Mouse (Mus musculus): ENCODE measurements around the gene Cnbp. TPM values are rescaled to one million over a fixed set of nuclear protein-coding genes. Genes with fewer than 3 reads are reported as not detected.
A peak's percentile ranks its signal among the peaks of the same experiment; 100 is the strongest.

Cnbp gene
- total and polyA plus RNA-seq, 2 experiments = 165 to 286 TPM

DNA sequence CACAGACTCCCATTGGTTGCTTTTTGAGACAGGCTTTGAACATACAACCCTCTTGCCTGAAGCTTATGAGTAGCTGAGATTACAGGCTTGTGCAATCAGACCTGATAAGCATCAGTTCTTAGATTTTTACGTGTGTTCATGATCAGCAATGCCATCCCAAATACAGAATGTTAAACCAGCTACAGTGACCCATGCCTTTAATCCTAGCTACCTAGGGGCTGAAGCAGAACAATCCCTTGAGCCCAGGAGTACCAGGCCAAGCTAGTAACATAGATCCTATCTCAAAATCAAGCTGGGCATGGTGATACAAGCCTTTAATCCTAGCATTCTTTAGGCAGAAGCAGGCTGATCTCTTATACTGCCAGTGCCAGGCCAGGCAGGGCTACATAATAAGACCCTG lies 46.9 kb downstream of the Cnbp start:
- Histone ChIP-seq H3K4me1 (ENCODE audit: control insufficient read depth, insufficient read depth, low read length) (peaks cover 40% of the 10 kb centered on the region), H3K4me3 (ENCODE audit: insufficient read depth, low read depth, low read length) (no peak overlapping the region), H3K79me2 (ENCODE audit: control insufficient read depth, insufficient read depth, low read length) (peaks cover 57% of the 10 kb centered on the region), H3K36me3 (ENCODE audit: control insufficient read depth, insufficient read depth, low read length) (peaks cover 11% of the 10 kb centered on the region; the same call in 1 of the 2 replicates), H3K27ac (replicated peaks; ENCODE audit: insufficient read depth, low read depth, low read length) (no peak overlapping the region), H3K9ac (ENCODE audit: low read depth, low read length) (no peak overlapping the region), H3K27me3 (ENCODE audit: control insufficient read depth, insufficient read depth, low read length) (no peaks in the 10 kb centered on the region)
- DNase-seq (ENCODE audit: extremely low read depth, low read depth, low spot score) = no peak
- 13% methylated on average over 1 of the region's 1 CpGs for WGBS
- no peak for TF ChIP-seq CTCF (IDR thresholded peaks at IDR 0.05; ENCODE audit: low read depth, low read length)
- no peak for TF ChIP-seq POLR2A (IDR thresholded peaks at IDR 0.05; ENCODE audit: extremely low read depth, insufficient read depth, low read length)

DNA sequence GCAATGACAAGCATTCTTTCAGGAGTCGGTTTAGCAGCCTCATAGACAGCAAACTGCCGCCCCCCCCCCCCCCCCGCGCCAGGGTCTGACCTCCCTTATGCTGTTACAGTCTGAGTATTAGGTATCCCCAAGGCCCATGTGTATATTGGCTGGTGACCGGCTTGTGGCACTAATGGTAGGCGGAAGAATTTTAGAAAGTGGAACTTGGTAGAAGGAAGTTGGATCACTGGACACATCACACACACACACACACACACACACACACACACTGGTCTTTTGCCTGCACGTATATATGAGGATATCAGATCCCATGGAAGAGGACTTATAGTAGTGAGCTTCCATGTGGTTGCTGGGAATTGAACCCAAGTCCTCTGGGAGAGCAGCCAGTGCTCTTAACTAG lies 48.4 kb downstream of the Cnbp start:
- Histone ChIP-seq H3K27me3 (ENCODE audit: control insufficient read depth, insufficient read depth, low read length) (no peaks in the 10 kb centered on the region), H3K4me3 (ENCODE audit: insufficient read depth, low read depth, low read length) (no peak overlapping the region), H3K36me3 (ENCODE audit: control insufficient read depth, insufficient read depth, low read length) (peaks cover 11% of the 10 kb centered on the region; the same call in 1 of the 2 replicates), H3K27ac (replicated peaks; ENCODE audit: insufficient read depth, low read depth, low read length) (no peak overlapping the region), H3K9ac (ENCODE audit: low read depth, low read length) (no peak overlapping the region), H3K4me1 (ENCODE audit: control insufficient read depth, insufficient read depth, low read length) (peaks cover 49% of the 10 kb centered on the region), H3K79me2 (ENCODE audit: control insufficient read depth, insufficient read depth, low read length) (peaks cover 56% of the 10 kb centered on the region)
- no peak for TF ChIP-seq POLR2A (IDR thresholded peaks at IDR 0.05; ENCODE audit: extremely low read depth, insufficient read depth, low read length)
- TF ChIP-seq CTCF (IDR thresholded peaks at IDR 0.05; ENCODE audit: low read depth, low read length) = no peak
- 81% methylated on average over 7 of the region's 7 CpGs for WGBS
- no peak for DNase-seq (ENCODE audit: extremely low read depth, low read depth, low spot score)

DNA sequence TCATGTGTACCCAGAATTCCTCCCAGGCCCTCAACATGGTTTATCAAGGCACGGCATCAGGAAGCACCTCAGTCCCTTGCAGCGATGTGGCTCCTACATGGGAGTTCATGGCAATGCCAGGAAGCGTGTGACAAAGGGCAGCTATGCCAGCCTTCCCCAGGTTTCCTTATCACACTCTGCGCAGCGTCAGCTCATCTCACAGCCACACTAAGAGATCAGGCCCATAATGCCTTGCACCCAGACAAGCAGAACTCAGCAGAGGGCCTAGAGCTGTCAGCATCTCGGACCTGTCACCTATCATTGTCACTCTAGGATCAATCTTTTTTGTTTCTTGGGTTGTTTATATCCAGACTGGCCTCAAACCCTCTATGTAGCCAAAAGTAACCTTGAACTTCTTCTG lies 51.3 kb downstream of the Cnbp start:
- Histone ChIP-seq H3K27ac (replicated peaks; ENCODE audit: insufficient read depth, low read depth, low read length) (no peak overlapping the region), H3K36me3 (ENCODE audit: control insufficient read depth, insufficient read depth, low read length) (peaks cover 8% of the 10 kb centered on the region; the same call in 1 of the 2 replicates), H3K9ac (ENCODE audit: low read depth, low read length) (no peak overlapping the region), H3K27me3 (ENCODE audit: control insufficient read depth, insufficient read depth, low read length) (no peaks in the 10 kb centered on the region), H3K79me2 (ENCODE audit: control insufficient read depth, insufficient read depth, low read length) (peaks cover 43% of the 10 kb centered on the region), H3K4me1 (ENCODE audit: control insufficient read depth, insufficient read depth, low read length) (peaks cover 44% of the 10 kb centered on the region), H3K4me3 (ENCODE audit: insufficient read depth, low read depth, low read length) (no peak overlapping the region)
- no peak for DNase-seq (ENCODE audit: extremely low read depth, low read depth, low spot score)
- TF ChIP-seq POLR2A (IDR thresholded peaks at IDR 0.05; ENCODE audit: extremely low read depth, insufficient read depth, low read length) = no peak
- 77% methylated on average over 6 of the region's 6 CpGs for WGBS

DNA sequence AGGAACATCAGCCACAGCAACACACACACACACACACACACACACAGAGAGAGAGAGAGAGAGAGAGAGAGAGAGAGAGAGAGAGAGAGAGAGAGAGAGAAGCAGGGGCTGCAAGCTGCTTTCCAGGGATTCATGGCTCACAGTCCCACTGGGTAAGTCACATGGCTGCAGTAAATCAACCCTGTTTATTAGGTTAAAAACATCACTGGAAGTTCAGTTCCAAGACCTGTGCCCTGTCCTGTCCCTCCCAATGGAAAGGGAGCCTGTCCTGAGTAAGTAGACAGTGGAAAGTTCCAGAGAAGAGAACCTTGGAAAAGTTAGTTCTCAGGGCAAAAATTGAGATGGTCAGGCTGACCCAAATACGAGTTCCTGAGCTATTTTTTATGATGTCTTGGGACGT lies 53.6 kb downstream of the Cnbp start:
- H3K27me3 ChIP-seq (ENCODE audit: control insufficient read depth, insufficient read depth, low read length) = no peaks in the 10 kb centered on the region
- H3K4me1 ChIP-seq (ENCODE audit: control insufficient read depth, insufficient read depth, low read length) = peaks cover 41% of the 10 kb centered on the region
- peak; percentile 57 for DNase-seq (ENCODE audit: extremely low read depth, low read depth, low spot score)
- no peak overlapping the region for H3K4me3 ChIP-seq (ENCODE audit: insufficient read depth, low read depth, low read length)
- WGBS = 38% methylated on average over 2 of the region's 2 CpGs
- peaks cover 28% of the 10 kb centered on the region for H3K79me2 ChIP-seq (ENCODE audit: control insufficient read depth, insufficient read depth, low read length)
- H3K27ac ChIP-seq (replicated peaks; ENCODE audit: insufficient read depth, low read depth, low read length) = peak overlapping the region; percentile 9
- H3K36me3 ChIP-seq (ENCODE audit: control insufficient read depth, insufficient read depth, low read length) = peaks cover 7% of the 10 kb centered on the region; the same call in 1 of the 2 replicates
- TF ChIP-seq CTCF (IDR thresholded peaks at IDR 0.05; ENCODE audit: low read depth, low read length) (no peak), POLR2A (IDR thresholded peaks at IDR 0.05; ENCODE audit: extremely low read depth, insufficient read depth, low read length) (no peak)
- H3K9ac ChIP-seq (ENCODE audit: low read depth, low read length) = no peak overlapping the region

DNA sequence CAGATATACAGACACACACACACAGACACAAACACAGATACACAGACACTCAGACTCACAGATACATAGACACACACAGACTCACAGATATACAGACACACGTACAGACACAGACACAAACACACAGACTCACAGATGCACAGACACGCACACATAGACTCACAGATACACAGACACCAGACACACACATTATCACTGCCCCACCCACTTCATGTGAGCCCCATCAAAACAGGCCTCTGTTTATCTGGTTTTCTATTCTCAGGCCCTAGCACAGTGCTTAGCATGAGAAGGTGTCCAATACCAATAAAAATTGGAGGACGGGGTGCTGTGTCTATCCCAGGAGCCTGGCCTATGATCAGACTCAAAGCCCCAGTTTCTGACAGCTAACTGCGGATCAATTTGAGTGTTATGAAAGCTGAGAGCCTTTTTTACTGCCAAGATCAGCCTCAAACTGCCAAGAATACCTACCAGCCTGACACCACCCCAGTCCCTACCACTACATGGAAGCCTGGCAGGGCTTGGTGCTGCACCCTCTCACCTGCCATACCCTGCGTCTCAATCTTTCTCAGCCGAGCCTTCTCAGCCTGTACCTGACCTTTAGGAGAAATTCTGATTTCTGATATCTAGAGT lies 54.5 kb downstream of the Cnbp start:
- no peaks in the 10 kb centered on the region for H3K27me3 ChIP-seq (ENCODE audit: control insufficient read depth, insufficient read depth, low read length)
- no peak overlapping the region for H3K4me3 ChIP-seq (ENCODE audit: insufficient read depth, low read depth, low read length)
- peak overlapping the region; percentile 64 for H3K27ac ChIP-seq (replicated peaks; ENCODE audit: insufficient read depth, low read depth, low read length)
- TF ChIP-seq CTCF (IDR thresholded peaks at IDR 0.05; ENCODE audit: low read depth, low read length) = no peak
- H3K9ac ChIP-seq (ENCODE audit: low read depth, low read length) = peak overlapping the region; percentile 44
- 31% methylated on average over 6 of the region's 6 CpGs for WGBS
- DNase-seq (ENCODE audit: extremely low read depth, low read depth, low spot score) = peak; percentile 90
- peaks cover 44% of the 10 kb centered on the region for H3K4me1 ChIP-seq (ENCODE audit: control insufficient read depth, insufficient read depth, low read length)
- peaks cover 10% of the 10 kb centered on the region; the same call in 1 of the 2 replicates for H3K36me3 ChIP-seq (ENCODE audit: control insufficient read depth, insufficient read depth, low read length)
- peaks cover 22% of the 10 kb centered on the region for H3K79me2 ChIP-seq (ENCODE audit: control insufficient read depth, insufficient read depth, low read length)

DNA sequence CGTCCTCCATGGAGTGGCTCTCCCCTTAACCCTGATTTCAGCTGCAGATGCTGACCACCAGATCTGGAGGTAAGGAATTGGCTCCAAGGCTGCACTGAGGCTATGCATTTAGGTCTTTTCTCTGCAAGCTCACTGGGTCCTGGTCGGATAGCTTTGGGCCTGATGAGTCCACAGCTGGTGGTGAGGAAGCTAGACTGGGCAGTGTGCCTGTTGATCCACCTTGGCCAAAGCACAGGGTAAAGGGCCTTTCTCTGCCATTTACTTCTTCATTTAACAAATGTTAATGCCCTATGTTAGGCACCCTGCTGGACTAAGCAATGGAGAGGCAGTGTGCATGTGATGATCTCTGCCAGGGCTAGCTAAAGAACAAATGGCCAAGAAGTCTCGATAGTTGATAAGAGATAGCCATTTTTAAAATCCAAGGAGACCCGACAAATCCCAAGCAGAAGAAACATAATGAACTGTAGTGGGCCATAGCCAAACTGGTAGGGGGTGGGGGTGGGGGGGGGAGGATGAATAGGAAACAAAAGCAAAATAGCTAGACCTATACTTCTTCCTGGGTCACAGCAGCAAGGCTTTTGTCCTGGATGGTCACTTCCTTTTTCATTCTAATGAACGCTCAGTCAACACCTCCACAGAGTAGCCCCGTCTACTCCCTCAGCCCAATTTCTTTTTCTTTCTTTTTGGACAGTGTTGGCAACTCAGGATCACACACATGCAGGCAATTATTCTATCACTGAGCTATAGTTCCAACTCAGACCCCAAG lies 55.3 kb downstream of the Cnbp start:
- Histone ChIP-seq H3K9ac (ENCODE audit: low read depth, low read length) (no peak overlapping the region), H3K27me3 (ENCODE audit: control insufficient read depth, insufficient read depth, low read length) (no peaks in the 10 kb centered on the region), H3K27ac (replicated peaks; ENCODE audit: insufficient read depth, low read depth, low read length) (no peak overlapping the region), H3K4me3 (ENCODE audit: insufficient read depth, low read depth, low read length) (no peak overlapping the region), H3K79me2 (ENCODE audit: control insufficient read depth, insufficient read depth, low read length) (peaks cover 15% of the 10 kb centered on the region), H3K36me3 (ENCODE audit: control insufficient read depth, insufficient read depth, low read length) (peaks cover 10% of the 10 kb centered on the region; the same call in 1 of the 2 replicates), H3K4me1 (ENCODE audit: control insufficient read depth, insufficient read depth, low read length) (peaks cover 49% of the 10 kb centered on the region)
- peak; percentile 76 for DNase-seq (ENCODE audit: extremely low read depth, low read depth, low spot score)
- WGBS = 46% methylated on average over 6 of the region's 6 CpGs
- TF ChIP-seq CTCF (IDR thresholded peaks at IDR 0.05; ENCODE audit: low read depth, low read length) (no peak), POLR2A (IDR thresholded peaks at IDR 0.05; ENCODE audit: extremely low read depth, insufficient read depth, low read length) (no peak)

All from liver, adult 2 months (tissue).